ENCODE assay signal across 8 mouse cellular contexts in genomic region chr10:93640521-93640952, GRCm38 (mm10). TPM values are rescaled to one million over a fixed set of nuclear protein-coding genes. Genes with fewer than 3 reads are reported as not detected.
A peak's percentile ranks its signal among the peaks of the same experiment; 100 is the strongest.
DNase-seq lines count a peak whose midpoint lies in the region; ATAC-seq and TF ChIP-seq lines count a peak whose summit lies in the region.

Ntn4 (plus strand) TSS chr10:93640681.

- 8% methylated on average over 28 of the region's 30 CpGs for WGBS in thymus, adult 2 months
- WGBS in hindbrain, embryonic 12.5 days: 4% methylated on average over 15 of the region's 30 CpGs
- WGBS in midbrain, embryonic 15.5 days: 3% methylated on average over 30 of the region's 30 CpGs

- DNase-seq in cerebellum, adult 9-10 months: peak; percentile 72
- no peak for DNase-seq in cerebellum, adult 8-10 months
- no peak for DNase-seq in thymus, adult 2 months
- no peak for DNase-seq in thymus, postnatal 10 days (ENCODE audit: low spot score in 2 of 2)
- no peak for DNase-seq in cerebellum, adult 18-20 months

- peak; percentile 12 for ATAC-seq in hindbrain, embryonic 12.5 days (ENCODE audit: low FRiP score)
- peak; percentile 16; the same call in 1 of the 2 replicates for ATAC-seq in midbrain, embryonic 15.5 days (replicated peaks)
- ATAC-seq in monocyte, adult 5-6 weeks (replicated peaks; ENCODE audit: insufficient number of reproducible peaks, low FRiP score, low TSS enrichment, poor library complexity, severe bottlenecking): no peak

- H3K4me1 ChIP-seq in thymus, adult 2 months (replicated peaks; ENCODE audit: control insufficient read depth, insufficient read depth, low read length): peaks cover 15% of the 10 kb centered on the region
- H3K4me1 ChIP-seq in hindbrain, embryonic 12.5 days: peaks cover 33% of the 10 kb centered on the region
- peaks cover 25% of the 10 kb centered on the region for H3K4me1 ChIP-seq in midbrain, embryonic 15.5 days

- H3K9me3 ChIP-seq in hindbrain, embryonic 12.5 days (replicated peaks): no peaks in the 10 kb centered on the region
- H3K9me3 ChIP-seq in midbrain, embryonic 15.5 days: no peaks in the 10 kb centered on the region

- no peak for TF ChIP-seq POLR2A in thymus, adult 2 months (IDR thresholded peaks at IDR 0.05; ENCODE audit: control insufficient read depth, extremely low read depth, insufficient read depth, low read length, poor library complexity)

- peaks cover 22% of the 10 kb centered on the region for H3K27me3 ChIP-seq in thymus, adult 2 months (ENCODE audit: control insufficient read depth, insufficient read depth, low read length)
- 0 out of 2 replicates have a peak, but pooled peaks cover 3% of the 10 kb centered on the region for H3K27me3 ChIP-seq in hindbrain, embryonic 12.5 days
- no peaks in the 10 kb centered on the region for H3K27me3 ChIP-seq in midbrain, embryonic 15.5 days (replicated peaks)

- H3K36me3 ChIP-seq in thymus, adult 2 months (ENCODE audit: control insufficient read depth, insufficient read depth, low read length): no peaks in the 10 kb centered on the region
- H3K36me3 ChIP-seq in hindbrain, embryonic 12.5 days: peaks cover 5% of the 10 kb centered on the region
- H3K36me3 ChIP-seq in midbrain, embryonic 15.5 days (replicated peaks): no peaks in the 10 kb centered on the region

- H3K27ac ChIP-seq in thymus, adult 2 months (ENCODE audit: control insufficient read depth, insufficient read depth, low read length): no peak within 1 kb of the TSS
- peak within 1 kb of the TSS; percentile 83 for H3K27ac ChIP-seq in hindbrain, embryonic 12.5 days
- H3K27ac ChIP-seq in midbrain, embryonic 15.5 days: peak within 1 kb of the TSS; percentile 82

- H3K9ac ChIP-seq in hindbrain, embryonic 12.5 days: peak within 1 kb of the TSS; percentile 96
- H3K9ac ChIP-seq in midbrain, embryonic 15.5 days: peak within 1 kb of the TSS; percentile 82

- TF ChIP-seq CTCF in thymus, adult 2 months (IDR thresholded peaks at IDR 0.05; ENCODE audit: borderline replicate concordance, control insufficient read depth, extremely low read depth, insufficient read depth, low read length, poor library complexity): no peak

- peak within 1 kb of the TSS; percentile 98 for H3K4me2 ChIP-seq in hindbrain, embryonic 12.5 days (replicated peaks)
- H3K4me2 ChIP-seq in midbrain, embryonic 15.5 days: peak within 1 kb of the TSS; percentile 97

- peak within 1 kb of the TSS; percentile 47 for H3K4me3 ChIP-seq in thymus, adult 2 months (ENCODE audit: control insufficient read depth, insufficient read depth, low read length)
- peak within 1 kb of the TSS; percentile 90 for H3K4me3 ChIP-seq in hindbrain, embryonic 12.5 days
- peak within 1 kb of the TSS; percentile 92 for H3K4me3 ChIP-seq in midbrain, embryonic 15.5 days

RNA-seq across cellular contexts. Expression of gene Ntn4, which starts in this region (rescaled TPM):
- 1.1 and 1.3 TPM in 2 replicates for polyA plus RNA-seq in thymus, adult 2 months (2012; rRNA removed)
- polyA plus RNA-seq in hindbrain, embryonic 12.5 days (2016; fragmentation: Nextera tagmentation; extraction: Ambion mirVana): 3.2 and 3.4 TPM in 2 replicates
- 1.2 and 1.8 TPM in 2 replicates for polyA plus RNA-seq in midbrain, embryonic 15.5 days (2015; fragmentation: Nextera tagmentation; extraction: Ambion mirVana)
- 0.10 to 0.38 TPM in 2 of 3 replicates, not detected in the other for total RNA-seq in monocyte, adult 5-6 weeks (2017)
